Mouse (Mus musculus): ENCODE measurements around the gene Rai1. TPM values are rescaled to one million over a fixed set of nuclear protein-coding genes. Genes with fewer than 3 reads are reported as not detected.

Rai1 gene
- total RNA-seq, 2 experiments from 2014 or later, result 16.6 to 17.3 TPM

DNA sequence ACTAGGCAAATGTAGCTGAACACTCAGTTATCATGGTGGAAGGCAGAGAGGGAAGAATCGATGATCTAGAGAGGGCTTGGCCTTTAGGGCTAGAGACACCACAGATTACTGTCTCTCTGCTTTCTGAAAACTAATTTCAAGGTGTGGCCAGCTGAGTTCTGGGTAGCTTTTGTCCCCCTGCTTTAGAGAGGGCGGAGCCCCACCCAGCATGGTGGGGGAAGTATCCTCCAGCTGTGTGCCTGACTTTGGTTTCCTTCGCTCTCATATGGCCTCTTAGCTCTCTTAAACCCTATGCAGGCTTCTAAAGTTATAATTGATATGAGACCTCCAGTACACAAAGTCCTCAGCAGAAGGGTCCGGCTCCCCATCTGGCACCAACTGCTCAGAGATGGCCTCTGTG is 58.5 kb downstream of the Rai1 start:
- no peak for DNase-seq (ENCODE audit: low spot score)

DNA sequence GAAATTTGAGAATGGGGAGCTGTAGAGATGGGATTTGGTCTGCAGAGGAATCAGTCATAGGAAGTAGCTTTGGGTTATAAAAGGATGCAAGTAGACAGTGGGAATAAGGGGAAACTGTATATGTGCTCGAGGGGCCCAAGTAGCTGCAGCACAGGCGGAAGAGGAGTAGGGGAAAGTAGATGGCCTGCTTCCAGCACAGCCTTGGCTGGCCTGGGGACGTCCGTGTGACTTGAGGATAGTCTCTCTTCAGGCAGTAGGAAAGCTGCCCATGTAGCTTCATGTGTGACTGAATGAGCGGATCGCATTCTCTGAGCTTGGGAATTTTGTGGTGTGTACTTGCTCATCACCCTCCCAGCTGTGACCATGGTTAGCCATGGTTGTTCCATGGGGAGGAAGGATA is 59.6 kb downstream of the Rai1 start:
- peak; percentile 39 for DNase-seq (ENCODE audit: low spot score)

GRCm38 (mm10) chr11:60165076-60165475 is 60.3 kb downstream of the Rai1 start:
- DNase-seq (ENCODE audit: low spot score), result peak; percentile 40

DNA sequence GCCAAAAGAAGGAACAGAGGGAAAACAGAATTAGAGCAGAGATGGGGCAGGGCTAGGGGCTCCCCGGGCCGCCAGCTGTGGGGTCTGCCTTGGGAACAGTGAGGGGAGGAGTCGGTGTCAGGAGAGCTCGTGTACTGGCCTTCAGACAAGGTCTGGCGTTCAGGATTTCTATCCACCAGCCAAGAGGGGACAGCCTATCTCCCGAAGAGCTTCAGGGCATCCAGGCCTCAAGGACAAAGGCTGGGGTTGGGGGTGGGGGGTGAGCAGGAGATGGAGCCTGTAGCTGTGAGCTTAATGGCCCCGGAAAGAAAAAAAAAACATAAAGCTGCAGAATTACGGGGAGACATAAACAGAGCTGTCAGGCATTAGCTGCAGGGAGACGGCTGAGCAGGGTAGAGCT is 64.0 kb downstream of the Rai1 start:
- no peak for DNase-seq (ENCODE audit: low spot score)

- no peak for DNase-seq (ENCODE audit: low spot score)
These were observed 67.3 kb downstream of the Rai1 start for GRCm38 (mm10) chr11:60172074-60172473.

DNA sequence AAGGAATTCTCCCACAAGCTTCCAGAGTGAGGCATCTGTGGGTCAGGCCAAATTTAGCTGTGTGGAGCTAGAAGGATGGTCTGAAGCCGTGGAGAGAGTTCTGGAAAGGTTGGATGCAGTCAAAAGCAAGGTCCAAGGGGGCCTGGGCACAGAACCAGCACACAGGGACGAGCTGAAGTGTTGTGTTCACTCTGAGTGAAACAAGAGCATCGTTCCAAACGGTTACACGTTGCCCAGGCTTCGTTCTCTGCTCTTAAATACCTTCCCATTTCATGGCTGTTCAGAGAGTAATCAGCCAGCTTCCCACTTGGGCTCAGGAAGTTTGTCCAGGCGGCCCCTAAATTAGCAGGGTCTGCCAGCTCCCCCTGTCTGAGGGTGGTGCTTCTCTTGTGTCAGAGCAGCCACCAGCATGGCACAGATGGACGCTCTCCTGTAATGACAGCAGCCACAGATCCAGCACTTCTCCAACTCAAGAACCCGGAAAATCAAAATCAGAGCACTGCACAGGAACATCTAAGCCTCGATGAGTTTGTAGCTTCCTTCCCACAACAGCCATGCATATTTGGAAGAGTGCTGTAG is 68.9 kb downstream of the Rai1 start:
- no peak for DNase-seq (ENCODE audit: low spot score)

DNA sequence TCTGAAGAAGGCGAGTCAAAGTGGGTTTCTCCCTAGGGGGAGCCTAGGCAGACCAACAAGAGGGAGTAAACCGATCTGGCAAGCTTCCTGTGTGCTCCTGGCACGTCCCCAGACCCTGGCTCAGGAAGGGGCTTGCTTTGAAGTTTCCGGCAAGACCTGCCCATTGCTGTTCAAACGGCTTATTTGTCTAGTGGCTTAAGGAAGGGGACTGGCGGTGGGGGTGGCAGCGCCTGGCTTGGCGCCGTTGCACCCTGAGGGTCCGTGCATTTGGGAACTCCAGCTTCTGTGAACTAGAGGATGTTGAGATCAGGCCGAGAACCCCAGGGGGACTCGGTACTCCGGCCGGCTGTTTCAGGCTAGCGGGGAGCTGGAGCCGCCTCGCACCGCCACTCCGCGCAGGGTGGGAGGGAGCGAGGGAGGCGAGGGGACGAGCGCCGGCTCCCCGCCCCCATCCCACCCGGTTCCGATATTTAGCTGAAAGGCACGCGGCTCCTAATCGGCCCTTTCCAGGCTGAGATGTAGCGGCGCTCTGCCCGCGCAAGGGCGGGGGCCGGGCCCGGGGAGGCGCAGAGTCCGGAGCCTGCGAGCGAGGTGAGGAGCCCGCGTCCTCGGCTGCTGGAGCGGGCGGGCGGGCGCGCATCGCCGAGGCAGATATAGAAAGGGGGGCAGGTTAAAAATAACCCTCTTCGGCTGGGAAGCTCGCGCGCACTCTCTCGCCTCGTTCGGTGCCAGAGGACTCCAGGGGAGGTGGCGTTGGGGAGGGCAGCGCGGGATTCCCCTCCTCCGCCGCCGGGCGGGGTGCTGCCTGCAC is 70.8 kb downstream of the Rai1 start:
- DNase-seq (ENCODE audit: low spot score), result peak; percentile 80

- peak; percentile 68 for DNase-seq (ENCODE audit: low spot score)
These were observed 71.6 kb downstream of the Rai1 start for GRCm38 (mm10) chr11:60176182-60176974.

- peak; percentile 29 for DNase-seq (ENCODE audit: low spot score)
These were observed 72.3 kb downstream of the Rai1 start for GRCm38 (mm10) chr11:60176975-60177657.

DNA sequence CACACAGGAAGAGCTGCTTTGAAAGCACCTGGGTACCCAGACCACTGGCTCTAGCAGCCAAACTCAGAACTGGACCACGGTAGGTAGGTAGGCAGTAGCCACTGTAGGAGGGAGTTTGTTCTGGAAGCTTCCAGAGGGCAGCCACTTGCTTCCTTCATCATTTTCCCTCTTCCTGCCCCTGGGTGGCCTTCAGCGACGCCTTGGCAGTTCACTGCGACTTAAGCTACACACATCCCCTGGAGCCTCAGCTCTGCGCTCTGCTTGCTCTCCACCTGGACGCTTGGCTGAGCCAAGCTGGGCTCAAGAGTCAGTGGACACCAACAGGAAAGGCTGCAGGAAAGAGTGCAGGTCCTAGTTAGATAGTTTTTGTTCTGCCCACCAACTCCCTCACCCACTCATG is 73.2 kb downstream of the Rai1 start:
- no peak for DNase-seq (ENCODE audit: low spot score)

DNA sequence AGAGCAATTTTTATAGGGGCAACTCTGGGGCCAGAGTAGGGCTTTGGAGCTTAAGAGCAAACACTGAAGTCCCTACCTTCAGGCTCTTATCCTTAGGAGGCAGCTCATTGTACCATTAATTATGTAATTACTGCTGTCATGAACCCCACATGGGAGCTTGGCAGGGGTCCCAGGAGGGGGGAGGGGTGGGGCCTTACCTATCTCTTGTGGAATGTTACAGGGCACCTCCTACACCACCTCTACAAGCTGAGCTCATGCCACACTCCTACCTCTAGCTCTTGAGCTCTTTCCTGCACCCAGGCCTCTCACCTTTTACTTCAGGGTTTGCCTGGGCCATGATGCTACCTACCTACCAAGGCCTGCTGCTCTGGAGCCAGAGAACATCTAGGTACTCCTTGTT is 73.7 kb downstream of the Rai1 start:
- no peak for DNase-seq (ENCODE audit: low spot score)

DNA sequence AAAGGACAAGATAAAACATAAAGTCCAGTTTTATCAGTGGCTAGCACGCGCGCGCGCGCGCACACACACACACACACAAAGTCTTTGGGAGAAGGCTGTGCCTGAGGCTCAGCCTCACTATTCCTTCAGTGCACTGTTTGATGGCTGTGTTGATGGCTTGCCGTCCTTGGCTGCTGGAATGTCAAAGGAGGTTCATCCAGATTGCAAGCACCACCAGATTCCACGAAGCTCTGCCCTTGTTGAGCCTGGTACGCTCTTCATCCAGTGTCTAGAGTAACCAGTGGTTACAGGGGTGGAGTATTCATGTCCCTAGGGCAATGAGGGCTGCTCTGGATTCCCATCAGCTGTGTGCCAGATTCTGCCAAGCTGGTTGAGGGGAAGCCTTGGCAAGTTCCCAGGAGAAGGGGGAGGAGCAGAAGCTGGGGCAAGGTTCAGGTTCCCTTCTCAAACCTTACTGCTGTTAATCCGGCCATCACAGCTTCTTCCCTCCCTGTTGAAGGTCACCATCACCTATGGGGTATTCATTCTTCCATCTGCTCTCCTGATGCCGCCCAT is 77.4 kb downstream of the Rai1 start:
- DNase-seq (ENCODE audit: low spot score), result peak; percentile 51

DNA sequence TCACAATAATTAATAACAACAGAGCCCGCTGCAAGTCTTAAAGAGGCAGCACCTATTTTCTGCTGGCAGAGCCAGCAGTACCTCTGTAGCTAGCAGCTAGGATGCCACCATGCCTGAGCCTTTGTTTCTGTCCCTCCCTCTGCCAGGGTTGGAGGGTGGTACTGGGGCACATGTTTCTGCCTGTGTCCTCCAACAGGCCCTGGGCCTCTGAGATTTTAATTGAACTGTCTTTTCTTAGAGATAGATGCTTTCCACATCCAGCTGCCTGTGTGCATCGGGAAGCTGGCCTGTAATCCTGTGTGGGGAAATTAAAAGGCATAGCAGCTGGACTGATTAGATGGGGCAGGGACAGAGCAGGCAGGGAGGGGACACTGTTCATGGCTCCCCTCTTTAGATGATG is 77.9 kb downstream of the Rai1 start:
- DNase-seq (ENCODE audit: low spot score), result no peak

DNA sequence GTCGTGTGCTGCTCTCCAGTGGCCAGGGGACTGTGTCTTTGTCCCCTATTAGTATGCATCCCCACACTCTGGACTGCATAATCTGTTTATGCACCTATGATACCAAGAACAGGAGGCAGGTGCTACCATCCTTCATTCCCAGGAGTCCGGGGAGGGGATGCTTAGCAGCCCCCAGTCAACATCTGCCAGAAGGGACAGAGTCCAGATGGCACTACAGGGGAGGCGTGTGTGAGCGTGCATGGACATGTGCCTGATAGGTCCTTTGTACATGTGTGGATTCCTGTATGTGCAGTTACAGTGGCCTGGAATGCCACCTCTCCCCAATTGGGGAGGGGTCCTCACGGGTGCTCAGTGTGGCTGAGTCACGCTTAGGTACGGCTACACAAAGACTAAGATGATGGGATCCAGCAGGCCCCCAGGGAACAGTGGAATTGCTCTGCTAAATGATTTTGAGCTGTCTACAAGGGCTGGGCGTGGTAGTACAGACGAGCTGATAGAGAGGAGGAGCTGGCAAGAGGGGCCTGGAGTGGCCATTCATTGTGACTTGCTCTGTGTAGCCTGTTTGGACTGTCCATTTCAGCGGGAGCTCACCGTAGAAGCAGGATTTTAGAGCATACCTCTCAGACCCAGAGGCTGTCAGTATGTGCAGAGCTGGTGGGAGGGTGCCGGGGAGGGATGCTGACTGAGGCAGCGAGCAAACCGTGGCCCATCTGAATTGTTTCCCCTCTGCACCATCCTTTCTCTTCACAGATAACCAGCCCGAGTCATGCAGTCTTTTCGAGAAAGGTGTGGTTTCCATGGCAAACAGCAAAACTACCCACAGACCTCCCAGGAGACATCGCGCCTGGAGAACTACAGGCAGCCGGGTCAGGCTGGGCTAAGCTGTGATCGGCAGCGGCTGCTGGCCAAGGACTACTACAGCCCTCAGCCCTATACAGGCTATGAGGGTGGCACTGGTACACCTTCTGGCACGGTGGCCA is 79.8 kb downstream of the Rai1 start:
- no peak for DNase-seq (ENCODE audit: low spot score)

GRCm38 (mm10) chr11:60185396-60186231 is 80.8 kb downstream of the Rai1 start:
- DNase-seq (ENCODE audit: low spot score), result no peak

GRCm38 (mm10) chr11:60187070-60187469 is 82.3 kb downstream of the Rai1 start:
- DNase-seq (ENCODE audit: low spot score), result no peak

DNA sequence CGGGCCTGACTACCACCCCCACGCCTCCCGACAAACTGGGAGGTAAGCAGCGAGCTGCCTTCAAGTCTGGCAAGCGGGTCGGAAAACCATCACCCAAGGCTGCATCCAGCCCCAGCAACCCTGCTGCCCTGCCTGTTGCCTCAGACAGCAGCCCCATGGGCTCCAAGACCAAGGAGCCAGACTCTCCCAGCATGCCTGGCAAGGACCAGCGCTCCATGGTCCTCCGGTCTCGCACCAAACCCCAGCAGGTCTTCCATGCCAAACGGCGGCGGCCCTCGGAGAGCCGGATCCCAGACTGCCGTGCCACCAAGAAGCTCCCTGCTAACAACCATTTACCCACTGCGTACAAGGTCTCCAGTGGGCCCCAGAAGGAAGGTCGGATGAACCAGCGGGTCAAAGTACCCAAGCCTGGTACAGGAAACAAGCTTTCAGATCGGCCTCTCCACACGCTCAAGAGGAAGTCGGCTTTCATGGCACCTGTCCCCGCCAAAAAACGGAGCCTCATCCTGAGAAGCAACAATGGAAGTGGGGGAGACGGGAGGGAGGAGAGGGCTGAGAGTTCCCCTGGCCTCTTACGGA is 83.6 kb downstream of the Rai1 start:
- no peak for DNase-seq (ENCODE audit: low spot score)

DNA sequence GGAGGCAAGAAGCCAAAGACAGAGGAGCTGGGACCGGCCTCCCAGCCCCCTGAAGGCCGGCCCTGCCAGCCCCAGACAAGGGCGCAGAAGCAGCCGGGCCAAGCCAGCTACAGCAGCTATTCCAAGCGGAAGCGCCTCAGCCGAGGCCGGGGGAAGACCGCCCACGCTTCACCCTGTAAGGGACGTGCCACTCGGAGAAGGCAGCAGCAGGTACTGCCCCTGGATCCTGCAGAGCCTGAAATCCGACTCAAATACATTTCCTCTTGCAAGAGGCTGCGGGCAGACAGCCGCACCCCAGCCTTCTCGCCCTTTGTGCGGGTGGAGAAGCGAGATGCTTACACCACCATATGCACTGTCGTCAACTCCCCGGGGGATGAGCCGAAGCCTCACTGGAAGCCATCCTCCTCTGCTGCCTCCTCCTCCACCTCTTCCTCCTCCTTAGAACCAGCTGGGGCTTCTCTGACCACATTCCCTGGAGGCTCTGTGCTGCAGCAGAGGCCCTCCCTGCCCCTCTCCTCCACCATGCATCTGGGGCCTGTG is 84.8 kb downstream of the Rai1 start:
- DNase-seq (ENCODE audit: low spot score), result no peak
